Mouse (Mus musculus) kidney, postnatal 36 days (tissue): ENCODE results near the gene Rassf2.

Experiments
- DNase-seq, 2 experiments: peaks; one replicate each; pipeline ENCODE4 v3.0.0; 2021 to 2022; ENCODE audit warnings: mixed read lengths in 2 of 2

Gene Rassf2

GRCm38 (mm10) chr2:132034590-132035469 lies 4.8 kb upstream of the Rassf2 start:
- DNase-seq = no peak

- no peak for DNase-seq
Observed at GRCm38 (mm10) chr2:132031364-132032095, 1.5 kb upstream of the Rassf2 start.

DNA sequence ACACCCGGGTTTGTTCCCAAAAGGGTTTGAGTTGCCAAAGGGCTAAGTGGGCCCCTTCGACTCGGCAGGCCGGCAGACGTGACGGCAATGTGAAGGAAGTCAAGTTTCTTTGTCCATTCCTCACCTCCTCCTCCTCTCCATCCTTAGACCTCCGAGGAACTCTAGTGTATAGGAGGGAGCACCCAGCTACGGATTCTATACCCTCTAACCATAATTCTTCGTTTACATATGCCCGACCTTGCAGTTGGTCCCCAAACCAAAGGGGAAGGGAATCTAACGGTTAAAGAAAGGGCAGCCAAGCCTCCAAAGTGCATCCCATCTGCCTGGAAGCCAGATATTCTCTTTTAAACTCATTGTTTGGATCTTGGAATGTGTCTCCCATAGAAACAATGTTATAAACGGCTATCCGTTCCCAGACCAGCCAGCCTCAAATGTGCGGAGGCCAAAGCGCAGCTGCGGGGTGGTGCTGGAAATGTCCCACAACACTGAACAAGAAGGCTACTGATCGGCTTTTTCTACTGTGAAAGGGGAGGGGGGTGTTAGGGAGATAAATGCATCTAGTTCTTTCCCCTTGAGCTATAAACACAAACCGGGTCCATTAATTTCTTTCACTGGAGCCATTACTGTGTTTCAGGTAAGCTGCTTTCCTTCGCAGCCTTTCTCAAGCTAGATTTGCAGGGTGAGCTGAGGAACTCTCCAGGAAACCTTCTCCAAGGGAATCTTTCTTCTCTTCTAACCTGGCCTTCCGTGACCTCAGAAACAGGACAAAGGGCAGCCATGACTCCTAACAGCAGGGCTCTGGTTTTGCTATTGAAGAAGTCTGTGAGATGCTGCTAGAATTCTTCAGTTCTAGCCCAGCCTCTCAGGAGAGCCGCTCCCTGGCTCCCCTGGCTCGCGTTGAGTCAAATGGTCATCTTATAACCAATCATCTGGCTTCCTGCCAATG lies 633 bp upstream of the Rassf2 start:
- no peak for DNase-seq

DNA sequence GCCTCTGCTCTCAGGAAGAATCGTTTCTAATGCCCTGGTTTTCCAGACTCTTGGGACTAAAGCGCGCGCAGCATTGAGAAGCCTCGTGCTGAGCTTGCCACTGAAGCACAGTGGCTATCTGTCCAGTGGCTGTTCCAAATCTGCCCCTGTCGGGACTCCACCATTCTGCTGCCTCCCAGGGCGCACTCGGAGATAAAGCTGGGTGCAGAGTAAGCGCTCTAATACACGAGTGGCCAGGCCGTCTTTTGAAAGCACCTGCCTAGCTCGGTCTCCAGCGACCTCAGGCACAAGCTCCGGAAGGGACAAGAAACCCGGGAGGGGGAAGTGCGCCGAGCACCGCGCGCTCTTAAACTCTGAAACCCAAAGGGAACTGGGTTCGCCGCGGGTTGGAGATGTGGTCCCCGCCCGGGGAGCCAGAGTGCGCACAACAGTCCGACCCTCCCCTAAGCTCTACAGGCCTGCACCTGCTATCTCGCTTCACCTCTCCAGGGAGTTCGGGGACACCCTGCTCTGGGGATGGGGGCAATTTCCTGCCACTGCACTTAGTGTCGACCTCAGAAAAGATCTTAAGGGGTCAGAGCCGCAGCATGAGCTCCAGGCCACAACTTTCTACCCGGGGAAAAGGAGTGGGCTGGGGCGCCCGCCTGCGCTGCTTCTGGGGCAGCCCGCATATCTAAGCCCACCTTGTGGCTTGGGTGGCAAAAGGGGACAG lies 1.0 kb downstream of the Rassf2 start:
- DNase-seq = peak in 1 of 2 experiments; percentile 46

DNA sequence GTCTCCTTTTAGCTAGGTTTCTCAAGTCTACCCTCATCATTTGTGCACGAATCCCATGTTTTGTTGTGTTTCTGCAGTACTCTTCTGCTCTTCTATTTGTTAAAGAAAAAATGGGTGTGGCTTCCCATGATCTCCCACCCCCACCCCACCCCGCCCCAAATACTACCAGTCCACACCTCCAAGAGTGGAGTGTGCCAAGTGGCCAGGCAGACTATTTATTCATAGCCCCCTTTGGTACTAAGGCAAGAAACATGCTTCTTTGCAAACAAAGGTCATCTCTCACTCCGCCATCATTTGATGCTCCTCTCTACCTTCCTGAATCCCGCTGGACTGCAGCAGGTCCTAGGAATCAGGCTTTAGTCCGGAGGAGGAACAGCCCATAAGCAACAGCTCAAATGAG lies 2.0 kb downstream of the Rassf2 start:
- DNase-seq = no peak

DNA sequence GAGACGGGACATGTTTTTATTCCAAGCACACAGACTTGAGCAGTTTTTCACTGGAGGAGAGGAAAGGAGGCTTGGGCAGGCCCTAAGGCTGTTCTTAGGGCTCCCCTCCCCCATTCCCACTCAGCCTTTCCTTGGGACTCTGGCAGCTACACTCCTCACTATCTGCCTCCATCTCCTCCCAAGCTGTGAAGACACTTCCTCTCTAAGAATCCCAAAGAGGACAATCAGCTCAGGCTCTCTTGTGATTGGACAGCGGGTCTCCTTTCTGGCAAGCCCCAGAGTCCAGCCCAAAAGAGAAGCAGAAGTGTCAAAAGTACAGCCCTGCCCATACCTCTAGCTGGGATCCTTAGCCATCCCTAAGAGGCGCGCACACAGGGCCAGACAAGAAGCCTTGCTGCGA lies 2.7 kb downstream of the Rassf2 start:
- no peak for DNase-seq

DNA sequence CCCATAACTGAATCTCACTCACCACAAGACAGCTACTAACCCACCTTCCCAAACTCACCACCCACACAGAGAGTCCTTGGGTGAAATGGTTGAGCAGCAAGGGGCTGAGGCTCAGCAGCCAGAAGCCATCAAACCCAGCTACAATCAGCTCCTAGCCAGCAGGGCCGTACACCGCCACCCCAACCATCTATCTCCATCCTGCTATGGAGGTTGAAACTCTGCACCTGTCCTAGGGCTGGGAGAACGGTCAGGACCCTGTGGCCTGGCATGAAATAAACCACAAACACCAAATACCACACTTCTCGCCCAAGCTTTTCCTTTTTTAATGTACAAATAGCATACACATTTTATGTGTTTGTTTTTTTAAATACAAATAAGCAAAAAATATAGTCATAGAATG lies 6.0 kb downstream of the Rassf2 start:
- no peak for DNase-seq

DNA sequence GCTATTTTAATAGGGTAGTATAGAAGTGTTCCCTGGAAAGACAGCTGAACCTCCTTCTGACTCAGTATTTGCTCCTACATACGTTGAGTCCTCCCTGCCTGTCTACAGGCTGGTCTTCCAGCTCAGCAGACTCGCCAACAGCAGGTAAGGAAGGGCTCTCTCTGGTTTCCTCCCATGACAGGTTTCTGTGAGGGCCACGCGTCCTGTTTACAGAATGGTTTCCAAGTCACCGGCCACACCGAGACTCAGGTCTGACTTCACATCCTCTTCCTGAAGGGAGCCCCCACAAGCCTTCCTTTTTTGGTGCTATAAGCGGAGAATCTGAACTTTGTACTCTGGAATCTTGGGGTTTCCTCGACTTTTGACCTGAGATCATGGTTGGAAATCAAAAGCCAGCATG lies 7.4 kb downstream of the Rassf2 start:
- no peak for DNase-seq

DNA sequence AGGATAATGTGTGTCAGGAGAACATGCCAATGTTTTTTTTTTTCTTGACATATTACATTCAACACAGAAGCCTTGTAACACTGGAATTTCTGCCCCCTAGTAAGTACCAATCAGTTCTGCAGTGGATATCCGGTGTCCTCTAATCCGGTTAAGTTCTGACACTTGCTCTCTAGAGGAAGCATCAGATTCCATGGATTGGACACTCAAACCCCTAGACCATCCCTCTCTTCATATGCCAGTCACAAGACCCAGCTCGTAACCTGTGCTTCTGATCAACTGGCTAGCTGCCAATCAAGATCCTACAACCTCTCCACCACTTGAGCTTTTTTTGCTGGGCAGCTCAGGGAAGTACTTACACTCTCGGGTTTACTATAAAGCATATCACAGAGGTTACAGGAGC lies 8.4 kb downstream of the Rassf2 start:
- DNase-seq = no peak

DNA sequence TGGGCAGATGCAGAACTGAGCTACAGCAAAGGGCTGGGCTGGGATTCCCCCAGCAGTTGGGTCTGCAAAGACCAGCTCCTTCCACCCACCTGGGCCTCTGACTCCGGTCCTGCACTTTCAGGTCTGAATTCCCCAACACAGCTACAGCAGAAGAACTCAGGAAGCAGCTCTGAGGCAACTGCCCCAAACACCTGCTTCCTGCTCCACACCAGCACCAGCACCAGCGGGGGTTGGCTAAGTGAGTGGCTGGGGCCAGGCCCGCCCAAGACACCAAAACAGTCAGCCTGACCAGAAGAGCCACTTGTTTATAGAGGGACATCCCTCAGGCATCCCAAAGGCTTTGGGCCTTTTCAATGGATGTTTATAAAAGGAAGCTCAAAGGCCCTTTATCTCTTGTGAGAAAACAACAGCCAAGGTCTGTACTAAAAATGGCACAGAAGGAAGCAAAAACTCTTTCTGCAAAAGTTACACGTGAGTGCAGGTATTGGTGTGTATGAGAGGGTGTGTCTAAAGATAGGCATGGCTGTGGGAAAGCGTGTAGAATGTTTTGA lies 9.0 kb downstream of the Rassf2 start:
- no peak for DNase-seq

DNA sequence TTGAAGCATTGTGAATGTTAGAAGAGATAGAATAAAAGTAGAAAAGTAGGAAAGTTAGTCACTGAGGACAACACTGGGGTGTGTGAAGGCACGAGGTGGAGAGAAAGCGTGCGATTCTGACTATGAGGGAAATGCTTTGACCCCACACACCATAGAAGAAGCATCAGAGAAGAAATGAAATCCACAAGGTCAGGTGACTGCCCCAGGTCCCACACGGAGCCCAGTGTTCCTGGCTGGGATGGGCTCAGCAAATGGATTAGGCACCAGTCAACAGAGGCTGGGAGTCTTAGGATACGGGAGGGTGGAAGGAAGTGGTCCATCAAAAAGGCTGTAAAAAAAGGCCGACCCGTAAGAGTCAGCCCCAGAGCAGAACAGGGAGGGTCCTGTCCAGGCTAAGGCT lies 9.6 kb downstream of the Rassf2 start:
- no peak for DNase-seq

GRCm38 (mm10) chr2:132019372-132019811 lies 10.7 kb downstream of the Rassf2 start:
- DNase-seq = no peak

GRCm38 (mm10) chr2:132018156-132018555 lies 11.9 kb downstream of the Rassf2 start:
- DNase-seq = no peak

GRCm38 (mm10) chr2:132017611-132018010 lies 12.4 kb downstream of the Rassf2 start:
- peak in 1 of 2 experiments; percentile 49 for DNase-seq

GRCm38 (mm10) chr2:132016034-132016433 lies 14.0 kb downstream of the Rassf2 start:
- no peak for DNase-seq

- no peak for DNase-seq
Observed at GRCm38 (mm10) chr2:132013152-132013551, 16.9 kb downstream of the Rassf2 start.

GRCm38 (mm10) chr2:132010781-132011180 lies 19.3 kb downstream of the Rassf2 start:
- DNase-seq = no peak

- DNase-seq = no peak
Observed at GRCm38 (mm10) chr2:132008186-132008585, 21.9 kb downstream of the Rassf2 start.

DNA sequence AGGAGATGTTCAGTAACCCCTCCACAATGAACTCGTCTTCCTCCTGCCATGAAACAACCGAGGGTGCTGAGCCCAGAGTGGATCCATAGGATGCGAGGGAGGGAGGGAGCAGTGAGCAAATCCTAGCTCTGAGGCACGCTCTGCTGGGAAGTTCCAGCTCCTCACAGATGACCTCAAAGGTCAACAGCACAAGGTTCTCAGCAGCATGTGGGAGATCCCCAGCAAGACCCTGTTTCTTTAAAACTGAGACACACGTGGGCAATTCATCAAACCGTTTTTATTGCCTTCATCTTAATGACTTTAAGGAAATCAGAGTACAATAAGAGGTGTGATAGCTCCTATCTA lies 22.6 kb downstream of the Rassf2 start:
- no peak for DNase-seq

DNA sequence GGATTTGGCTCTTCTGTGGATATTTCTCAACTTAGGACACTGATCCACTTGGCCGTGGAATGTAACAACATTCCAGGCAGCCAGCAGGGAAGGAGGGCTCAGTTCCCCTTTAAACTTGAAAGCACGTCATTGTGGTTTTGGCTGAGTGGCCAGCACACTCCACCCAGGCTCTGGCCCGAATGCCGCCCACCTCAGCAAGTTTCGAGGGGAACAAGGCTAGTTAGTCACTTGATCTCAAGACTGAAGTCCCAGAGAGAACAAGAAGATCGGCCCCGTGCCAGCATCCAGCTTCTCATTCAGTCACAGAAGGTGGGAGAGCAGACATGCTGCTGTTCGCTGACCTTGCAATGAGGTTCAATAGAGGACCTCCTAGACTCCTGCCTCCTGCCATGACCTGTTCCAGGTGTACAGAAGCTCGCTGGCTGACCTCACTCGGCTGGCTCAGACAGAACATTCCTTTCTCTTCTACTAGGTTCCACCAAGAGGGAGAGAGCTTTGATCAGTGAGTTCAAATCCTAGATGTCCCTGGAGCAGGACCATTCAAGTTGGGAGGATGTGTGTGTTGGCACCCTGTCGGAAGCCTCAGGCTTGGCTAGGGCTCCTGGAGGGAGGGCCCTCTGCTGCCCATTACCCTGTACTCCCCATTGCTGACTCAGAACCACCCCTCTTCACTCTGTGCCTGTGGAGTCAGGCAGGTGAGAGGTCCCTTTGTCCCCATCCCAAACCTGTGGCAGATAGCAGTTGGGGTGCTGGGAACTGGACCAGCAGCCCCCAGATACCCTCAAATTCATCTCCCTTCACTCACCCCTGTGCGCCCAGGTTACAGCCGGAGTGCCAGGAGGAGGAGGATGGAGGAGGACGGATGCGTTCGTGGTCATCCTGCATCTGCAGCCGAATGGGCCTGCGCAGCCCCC lies 23.2 kb downstream of the Rassf2 start:
- peak; percentile 87 to 90 for DNase-seq

- DNase-seq = no peak
Observed at GRCm38 (mm10) chr2:132005445-132005844, 24.6 kb downstream of the Rassf2 start.
